Mouse (Mus musculus): ENCODE measurements around the gene Tspear.
"Not testable (repeated sequence)": the region's sequence is repeated elsewhere in the genome, so short reads cannot be mapped to it uniquely, and the experiment has no call there.

The Tspear gene

GRCm38 (mm10) chr10:77685895-77686664 is at the start of gene Tspear:
TSS of gene Tspear (plus strand) at chr10:77686569.
- DNase-seq (ENCODE audit: low read depth): no peak

DNA sequence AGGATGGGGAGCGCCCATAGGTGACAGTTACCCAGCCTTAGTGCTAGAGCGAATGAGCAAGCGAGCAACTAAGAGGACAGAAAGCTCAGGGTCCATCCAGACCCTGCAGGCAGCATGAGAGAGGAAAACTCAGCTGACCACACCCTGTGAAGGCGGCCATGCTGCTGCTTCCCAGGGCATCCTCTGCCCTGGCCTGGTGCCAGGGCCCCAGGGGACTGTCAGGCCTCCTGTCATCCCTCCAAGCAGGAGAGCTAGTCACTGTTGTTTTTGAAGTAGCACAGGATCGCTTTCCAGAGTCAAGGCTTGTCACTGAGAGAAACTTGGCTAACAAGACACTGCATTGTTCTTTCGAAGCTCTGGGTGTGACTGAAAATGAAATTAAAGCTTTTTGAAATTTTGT is 47.4 kb upstream of the Tspear start:
- no peak for DNase-seq (ENCODE audit: low read depth)

GRCm38 (mm10) chr10:77643160-77643559 is 43.2 kb upstream of the Tspear start:
- DNase-seq (ENCODE audit: low read depth): no peak

DNA sequence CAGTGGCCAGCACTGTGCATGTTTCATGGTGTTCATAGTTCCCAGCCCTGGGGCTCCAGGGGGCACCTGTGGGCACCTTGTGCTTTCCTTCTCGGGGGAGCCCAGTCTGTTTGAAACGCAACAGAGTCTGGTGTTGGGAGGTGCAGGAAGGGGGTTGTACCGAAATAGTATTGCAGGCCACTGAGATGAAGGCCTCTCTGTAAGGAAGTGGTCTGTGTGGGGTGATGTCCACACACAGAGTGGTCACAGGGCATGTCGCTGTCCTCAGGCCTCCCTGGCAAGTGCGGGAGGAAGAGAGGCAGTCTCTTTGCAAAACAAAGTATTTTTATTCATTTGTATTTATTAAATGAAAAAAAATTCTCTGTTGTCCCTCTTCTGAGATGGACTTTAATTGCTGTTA is 40.8 kb upstream of the Tspear start:
- DNase-seq (ENCODE audit: low read depth): no peak

DNA sequence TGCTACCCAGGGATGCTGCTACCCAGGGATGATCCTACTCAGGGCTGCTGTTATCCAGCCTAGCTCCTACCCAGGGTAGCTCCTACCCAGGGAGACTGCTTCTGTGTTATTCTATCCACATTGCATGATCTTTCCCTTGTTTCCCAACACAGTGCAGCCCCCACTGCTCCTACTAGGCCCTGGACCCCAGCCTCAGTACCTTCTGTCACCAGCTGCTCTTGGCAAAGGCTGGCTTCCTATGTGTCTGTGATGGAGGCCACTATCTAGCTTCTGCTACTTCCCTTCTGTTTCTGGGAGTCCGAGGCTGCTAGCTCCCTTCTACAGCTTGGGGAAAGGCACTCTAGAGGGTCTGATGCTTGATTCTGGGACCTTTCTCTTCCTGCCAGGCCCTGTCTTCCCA is 38.9 kb upstream of the Tspear start:
- no peak for DNase-seq (ENCODE audit: low read depth)

- DNase-seq (ENCODE audit: low read depth): no peak
Observed at GRCm38 (mm10) chr10:77647901-77648300, 38.5 kb upstream of the Tspear start.

GRCm38 (mm10) chr10:77652046-77652445 is 34.3 kb upstream of the Tspear start:
- DNase-seq (ENCODE audit: low read depth): no peak

GRCm38 (mm10) chr10:77658286-77658994 is 27.9 kb upstream of the Tspear start:
- DNase-seq (ENCODE audit: low read depth): no peak

DNA sequence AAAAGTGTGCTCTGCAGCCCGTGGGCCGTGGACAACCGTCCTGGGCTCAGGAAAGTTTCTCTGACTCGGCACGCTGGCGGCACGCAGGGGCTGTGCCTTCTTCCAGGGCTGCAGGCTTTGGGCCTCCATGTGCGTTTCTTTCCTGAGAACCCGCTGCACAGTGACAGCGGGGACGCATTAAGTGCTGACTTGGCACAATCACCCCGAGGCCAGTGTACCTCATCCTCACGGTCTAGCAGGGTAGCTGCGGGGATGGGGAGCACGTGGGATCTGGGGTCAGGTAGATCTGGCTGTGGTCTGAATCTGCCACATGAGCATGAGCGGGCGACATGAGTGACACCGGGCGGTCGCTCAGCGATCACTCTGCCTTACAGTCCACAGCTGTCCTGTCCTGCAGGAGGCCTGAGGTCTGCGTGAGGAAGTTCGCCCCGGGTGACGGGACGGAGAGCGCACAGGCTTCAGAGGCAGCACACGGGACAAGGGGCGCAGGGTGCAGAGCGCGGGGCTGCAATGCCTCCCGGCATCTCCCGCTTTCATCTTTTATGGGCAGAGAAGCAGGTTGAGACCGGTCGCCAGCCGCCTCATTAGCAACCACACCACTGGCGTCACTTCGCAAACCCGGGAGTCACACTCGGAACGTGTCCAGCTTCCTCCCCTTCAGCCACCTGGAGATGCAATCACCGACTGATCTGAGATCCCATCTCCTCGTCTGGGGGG is 22.3 kb upstream of the Tspear start:
- DNase-seq (ENCODE audit: low read depth): no peak

DNA sequence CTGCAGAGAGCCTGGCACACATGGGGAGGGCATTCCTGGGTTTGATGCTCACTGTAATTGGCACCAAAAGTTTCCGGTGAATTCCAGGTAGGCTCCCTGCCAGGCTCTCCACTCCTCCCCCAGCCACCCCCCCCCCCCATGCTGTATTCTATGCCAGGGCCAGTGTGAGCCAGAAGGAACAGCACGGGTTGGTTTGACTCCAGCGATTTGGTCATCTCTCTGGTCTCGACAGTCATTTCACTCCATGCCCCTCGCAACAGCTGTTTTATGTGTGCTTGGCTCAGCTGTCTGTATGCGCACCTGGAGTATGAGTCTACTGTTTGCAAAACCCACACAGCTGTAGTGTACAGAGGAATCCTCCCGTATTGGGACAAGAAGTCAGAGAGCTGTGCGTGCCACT is 20.0 kb upstream of the Tspear start:
- DNase-seq (ENCODE audit: low read depth): no peak

DNA sequence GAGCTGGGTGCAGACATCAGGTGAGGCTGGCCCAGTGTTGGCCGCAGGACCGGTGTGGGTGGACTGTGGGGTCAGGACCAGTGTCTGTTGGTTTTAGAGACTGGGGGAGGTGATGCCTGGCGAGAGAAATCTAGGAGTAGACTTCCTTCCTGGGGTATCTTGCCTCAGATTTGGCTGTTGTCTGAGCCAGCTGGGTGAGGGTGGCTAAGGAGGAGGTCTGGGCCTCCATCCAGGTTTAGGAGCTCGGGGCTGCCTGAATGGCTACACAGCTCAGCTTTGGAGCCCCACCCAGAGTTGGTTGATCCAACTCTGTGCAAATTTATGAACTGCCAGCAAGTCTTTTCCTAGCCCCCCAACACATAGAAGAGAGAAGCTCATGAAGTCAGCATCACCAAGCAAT is 19.0 kb upstream of the Tspear start:
- no peak for DNase-seq (ENCODE audit: low read depth)

- no peak for DNase-seq (ENCODE audit: low read depth)
Observed at GRCm38 (mm10) chr10:77670710-77671109, 15.7 kb upstream of the Tspear start.

GRCm38 (mm10) chr10:77671519-77671918 is 14.8 kb upstream of the Tspear start:
- DNase-seq (ENCODE audit: low read depth): no peak

GRCm38 (mm10) chr10:77673765-77674164 is 12.6 kb upstream of the Tspear start:
- no peak for DNase-seq (ENCODE audit: low read depth)

DNA sequence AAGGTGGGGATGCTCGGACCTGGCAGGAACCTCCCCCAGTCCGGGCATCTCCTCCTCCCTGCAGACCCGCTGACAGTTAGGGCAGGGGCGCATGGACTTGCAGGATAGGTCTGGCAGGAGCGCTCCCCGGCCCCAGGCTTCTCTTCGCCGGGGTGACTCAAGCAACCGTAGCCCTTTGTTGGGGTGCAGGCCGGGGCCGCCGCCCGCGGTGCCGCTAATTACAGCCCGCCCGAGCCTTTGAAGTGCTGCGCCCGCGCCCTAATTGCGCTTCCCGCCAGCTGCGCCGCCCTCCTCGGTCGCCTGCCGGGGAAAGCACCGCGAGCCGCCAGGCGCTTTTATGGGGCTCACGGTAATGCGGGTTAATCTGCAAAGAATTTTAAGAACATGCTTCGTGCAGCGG is 8.8 kb upstream of the Tspear start:
- no peak for DNase-seq (ENCODE audit: low read depth)

DNA sequence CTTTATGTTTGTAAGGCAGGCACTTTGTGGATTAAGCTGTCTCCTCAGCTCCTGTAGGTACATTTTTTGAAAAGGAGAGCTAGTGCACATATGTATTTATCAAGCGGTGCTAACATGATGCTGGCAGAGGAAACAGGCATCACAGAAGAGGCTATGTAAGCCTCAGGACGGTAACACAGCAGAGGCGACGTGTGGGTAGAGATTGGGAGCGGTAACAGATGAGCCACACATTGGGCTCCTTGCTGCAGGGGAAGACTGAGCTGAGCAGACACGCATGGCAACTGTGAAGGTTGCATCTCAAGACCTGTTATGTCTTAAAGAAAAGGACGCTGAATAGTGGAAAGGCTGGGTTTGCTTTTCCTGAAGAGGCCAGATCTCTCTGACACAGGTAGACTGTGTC is 3.4 kb upstream of the Tspear start:
- DNase-seq (ENCODE audit: low read depth): no peak

DNA sequence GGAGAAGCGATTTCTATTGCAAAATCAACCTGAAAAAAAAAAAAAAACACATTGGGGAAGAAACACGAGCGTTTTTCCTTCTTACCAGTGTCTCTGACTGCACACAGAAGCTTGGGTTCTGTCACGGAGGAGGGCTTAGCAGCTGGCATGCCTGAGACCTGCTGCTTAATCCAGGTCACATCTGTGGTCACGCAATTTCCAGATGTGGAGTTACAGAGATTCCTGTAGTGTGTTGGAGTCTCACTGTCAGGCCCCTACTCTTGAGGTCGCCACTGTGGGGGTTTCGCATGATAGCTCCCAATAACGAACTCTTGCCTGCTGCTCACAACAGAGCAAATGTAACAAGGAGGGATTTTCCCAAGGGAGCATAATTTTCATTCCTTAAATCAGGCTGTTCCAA is 2.2 kb upstream of the Tspear start:
- DNase-seq (ENCODE audit: low read depth): no peak

DNA sequence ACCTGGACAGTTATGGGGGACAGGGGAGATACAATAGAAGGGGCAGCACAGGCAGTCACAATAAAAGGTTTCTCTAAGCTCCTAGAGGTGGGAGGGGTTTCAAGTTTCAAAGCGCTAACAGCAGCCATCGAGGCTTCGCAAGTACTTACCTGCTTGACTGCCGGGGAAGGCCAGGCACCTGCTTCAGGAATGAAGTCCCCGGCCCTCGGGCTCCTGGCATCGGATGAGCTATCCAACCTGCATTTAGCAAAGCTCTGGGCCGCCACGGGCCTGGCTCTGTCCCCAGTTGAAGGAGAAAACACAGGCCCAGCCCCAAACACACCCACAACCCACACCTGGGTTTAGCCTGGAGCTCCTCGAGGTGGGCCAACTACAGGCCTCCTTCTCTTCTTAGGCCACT is 652 bp downstream of the Tspear start:
- no peak for DNase-seq (ENCODE audit: low read depth)

DNA sequence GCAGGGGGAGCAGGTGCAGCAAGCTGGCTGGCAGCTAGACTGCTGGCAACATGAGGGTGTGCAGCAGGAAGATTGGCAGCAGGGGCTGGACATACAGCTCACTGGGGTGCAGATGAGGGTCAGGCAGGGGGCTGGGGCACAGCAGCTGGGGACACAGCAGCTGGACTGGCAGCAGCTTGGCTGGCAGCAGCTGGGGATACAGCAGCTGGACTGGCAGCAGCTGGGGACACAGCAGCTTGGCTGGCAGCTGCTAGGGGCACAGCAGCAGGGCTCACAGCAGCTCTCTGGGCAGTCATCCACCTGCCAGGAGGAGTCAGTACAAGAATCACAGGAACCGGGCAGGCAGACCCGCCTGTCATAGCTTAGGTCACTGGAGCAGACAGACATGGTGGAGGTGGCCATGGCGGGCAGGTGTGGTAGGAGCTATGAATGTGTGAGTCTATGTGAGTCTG is 4.0 kb downstream of the Tspear start, which contains the start of gene Gm19402:
TSS of gene Gm19402 (minus strand) at position 402 of the 452 bp plus-strand sequence.
- not testable (repeated sequence) for DNase-seq (ENCODE audit: low read depth)

DNA sequence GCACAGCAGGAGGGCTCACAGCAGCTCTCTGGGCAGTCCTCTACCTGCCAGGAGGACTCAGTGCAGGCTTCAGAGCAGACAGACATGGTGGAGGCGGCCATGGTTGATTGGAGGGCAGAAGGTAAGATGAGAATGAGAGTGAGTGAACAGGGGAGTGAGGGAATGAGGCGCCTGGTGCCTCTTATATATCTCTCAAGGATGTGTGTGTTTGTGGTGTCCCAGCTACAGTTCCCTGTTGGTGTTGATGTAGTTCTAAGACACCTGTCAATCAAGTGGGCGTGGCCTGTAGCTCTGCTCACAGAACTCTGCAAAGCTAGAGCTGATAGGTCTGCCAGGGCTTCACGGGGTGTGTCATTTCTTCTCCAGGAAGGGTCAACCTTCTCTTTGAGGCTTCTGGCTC is 10.8 kb downstream of the Tspear start, which contains the start of gene Gm9508:
TSS of gene Gm9508 (minus strand) at position 101 of the 400 bp plus-strand sequence.
- DNase-seq (ENCODE audit: low read depth): no peak

GRCm38 (mm10) chr10:77706326-77706725 is 20.0 kb downstream of the Tspear start, which contains the start of gene Gm10272:
TSS of gene Gm10272 (plus strand) at chr10:77706626.
- no peak for DNase-seq (ENCODE audit: low read depth)

- DNase-seq (ENCODE audit: low read depth): no peak
Observed at GRCm38 (mm10) chr10:77709831-77710230, 23.5 kb downstream of the Tspear start.

DNA sequence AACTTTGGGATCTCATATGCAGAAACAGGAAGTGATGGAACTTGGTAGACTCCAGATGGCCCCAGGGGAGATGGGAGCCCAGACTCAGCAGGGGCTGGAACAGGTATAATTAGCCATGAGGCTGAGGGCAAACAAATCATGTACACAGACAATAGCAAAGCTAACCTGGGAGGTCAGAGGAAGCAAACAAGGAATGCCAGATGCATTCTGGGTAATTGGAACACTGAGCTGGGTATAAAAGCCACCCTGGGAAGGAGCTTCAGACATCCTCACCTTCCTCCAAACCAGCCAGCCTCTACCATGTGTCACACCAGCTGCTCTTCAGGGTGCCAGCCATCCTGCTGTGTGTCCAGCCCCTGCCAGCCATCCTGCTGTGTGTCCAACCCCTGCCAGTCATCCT is 24.8 kb downstream of the Tspear start, which contains the start of gene Gm10024:
TSS of gene Gm10024 (plus strand) at position 301 of the 400 bp plus-strand sequence.
- DNase-seq (ENCODE audit: low read depth): not testable (repeated sequence)

Measured in c-Kit-positive CD71-negative TER-119-negative erythroid progenitor cells, embryonic 14.5 days (primary cell).